Mouse (Mus musculus): ENCODE results near the gene Gtf2h4. TPM values are rescaled to one million over a fixed set of nuclear protein-coding genes. Genes with fewer than 3 reads are reported as not detected.

The Gtf2h4 gene
- total RNA-seq (2012; rRNA removed) (68.1 and 76.3 TPM in 2 replicates), polyA plus RNA-seq (2012; ENCODE audit: insufficient read depth in 1 of 2, insufficient read length in 2 of 2, low read depth in 1 of 2, low replicate concordance in 2 of 2, missing spikeins in 1 of 2) (10 to 100 TPM in 1 of 2 experiments, not detected in 1; 97.6 TPM)

- no peaks in the 10 kb centered on the region for H3K9me3 ChIP-seq (replicated peaks; ENCODE audit: insufficient read depth, low read length)
- TF ChIP-seq ELF1 (IDR thresholded peaks at IDR 0.05; ENCODE audit: low read depth, low read length) (peak; percentile 27; the same call in 1 of the 2 replicates), HCFC1 (IDR thresholded peaks at IDR 0.05; ENCODE audit: low read depth, low read length) (peak; percentile 99), GABPA (IDR thresholded peaks at IDR 0.05; ENCODE audit: low read depth, low read length) (no peak), MAZ (IDR thresholded peaks at IDR 0.05; ENCODE audit: low read depth, low read length) (no peak), CHD2 (IDR thresholded peaks at IDR 0.05; ENCODE audit: low read length) (no peak), TAL1 (IDR thresholded peaks at IDR 0.05; ENCODE audit: low read length) (no peak), MEF2A (IDR thresholded peaks at IDR 0.05; ENCODE audit: extremely low read depth, insufficient replicate concordance, low read depth, low read length, poor library complexity, severe bottlenecking) (no peak), BHLHE40 (IDR thresholded peaks at IDR 0.05; ENCODE audit: borderline replicate concordance, low read depth, low read length) (no peak), EP300 (IDR thresholded peaks at IDR 0.05; ENCODE audit: low read depth in 1 of 2, low read length in 2 of 2) (no peak), USF2 (IDR thresholded peaks at IDR 0.05; ENCODE audit: borderline replicate concordance in 1 of 2, insufficient read depth in 1 of 2, low read depth in 1 of 2, low read length in 2 of 2) (no peak), UBTF (IDR thresholded peaks at IDR 0.05; ENCODE audit: borderline replicate concordance, insufficient read depth, low read depth, low read length) (no peak), CTCF (IDR thresholded peaks at IDR 0.05 in 2 of 3, conservative IDR thresholded peaks at IDR 0.05 in 1 of 3; ENCODE audit: control insufficient read depth in 1 of 3, insufficient read depth in 1 of 3, low read depth in 2 of 3, low read length in 3 of 3, poor library complexity in 1 of 3, severe bottlenecking in 1 of 3) (peak in 1 of 3 experiments; percentile 10; a peak in 1 of 6 replicates), ZMIZ1 (IDR thresholded peaks at IDR 0.05; ENCODE audit: low read depth, low read length) (peak; percentile 61; the same call in 1 of the 2 replicates), CHD1 (IDR thresholded peaks at IDR 0.05; ENCODE audit: low read depth, low read length) (no peak), USF1 (IDR thresholded peaks at IDR 0.05; ENCODE audit: low read depth, low read length) (no peak), E2F4 (IDR thresholded peaks at IDR 0.05; ENCODE audit: borderline replicate concordance, low read depth, low read length) (no peak), ZNF384 (IDR thresholded peaks at IDR 0.05; ENCODE audit: low read depth, low read length) (no peak), MAFK (IDR thresholded peaks at IDR 0.05; ENCODE audit: borderline replicate concordance, low read depth, low read length) (no peak), GATA1 (IDR thresholded peaks at IDR 0.05; ENCODE audit: low read depth, low read length) (peak; percentile 15; the same call in 1 of the 2 replicates), TCF12 (IDR thresholded peaks at IDR 0.05; ENCODE audit: low read depth, low read length) (peak; percentile 34; the same call in 1 of the 2 replicates), MXI1 (IDR thresholded peaks at IDR 0.05; ENCODE audit: low read depth, low read length) (peak; percentile 90), POLR2AphosphoS5 (IDR thresholded peaks at IDR 0.05; ENCODE audit: borderline replicate concordance, low read depth, low read length) (no peak), ZC3H11A (IDR thresholded peaks at IDR 0.05; ENCODE audit: low read depth, low read length) (no peak), TBP (IDR thresholded peaks at IDR 0.05; ENCODE audit: low read depth, low read length) (peak; percentile 86), RCOR1 (IDR thresholded peaks at IDR 0.05; ENCODE audit: low read depth, low read length) (no peak), MAX (IDR thresholded peaks at IDR 0.05; ENCODE audit: low read length) (peak; percentile 45; the same call in 1 of the 2 replicates), POLR2AphosphoS2 (IDR thresholded peaks at IDR 0.05; ENCODE audit: low read length) (peak; percentile 73), MYB (IDR thresholded peaks at IDR 0.05; ENCODE audit: low read depth, low read length) (no peak), SIN3A (IDR thresholded peaks at IDR 0.05; ENCODE audit: low read length) (peak; percentile 88), NELFE (IDR thresholded peaks at IDR 0.05; ENCODE audit: low read depth, low read length) (peak; percentile 82), ETS1 (IDR thresholded peaks at IDR 0.05; ENCODE audit: low read depth, low read length) (no peak), JUND (IDR thresholded peaks at IDR 0.05; ENCODE audit: low read depth, low read length) (no peak; the same call in 1 of the 2 replicates), MYC (IDR thresholded peaks at IDR 0.05; ENCODE audit: low read depth, low read length) (peak; percentile 89), ZKSCAN1 (IDR thresholded peaks at IDR 0.05; ENCODE audit: low read depth, low read length) (no peak), SMC3 (IDR thresholded peaks at IDR 0.05; ENCODE audit: low read depth, low read length) (no peak), RAD21 (IDR thresholded peaks at IDR 0.05; ENCODE audit: low read depth, low read length) (no peak)
Measured at GRCm38 (mm10) chr17:35673416-35674035, at the start of gene Gtf2h4. TSS of gene Gtf2h4 (minus strand) at chr17:35673739.

More at GRCm38 (mm10) chr17:35673416-35674035, at the start of gene Gtf2h4:
- Histone ChIP-seq H3K27ac (ENCODE audit: control insufficient read depth, low read depth, low read length) (no peak within 1 kb of the TSS), H3K36me3 (ENCODE audit: control insufficient read depth in 1 of 2, insufficient read depth in 2 of 2, low read length in 2 of 2) (peaks cover 0 to 2% of the 10 kb centered on the region in 2 experiments; a peak in 1 of 4 replicates), H3K4me3 (ENCODE audit: control insufficient read depth in 1 of 2, insufficient read depth in 1 of 2, low read depth in 2 of 2, low read length in 2 of 2) (peak within 1 kb of the TSS; percentile 72 to 90), H3K4me1 (ENCODE audit: control insufficient read depth in 1 of 2, insufficient read depth in 2 of 2, low read length in 2 of 2) (peaks cover 0 to 8% of the 10 kb centered on the region in 2 experiments; a peak in 2 of 4 replicates), H3K79me2 (ENCODE audit: control insufficient read depth, insufficient read depth, low read length, poor library complexity) (peaks cover 2% of the 10 kb centered on the region; the same call in 1 of the 2 replicates), H3K9ac (ENCODE audit: control insufficient read depth, low read depth, low read length, poor library complexity, severe bottlenecking) (peak within 1 kb of the TSS; percentile 77), H3K27me3 (ENCODE audit: control insufficient read depth in 1 of 2, insufficient read depth in 2 of 2, low read length in 2 of 2) (no peaks in the 10 kb centered on the region)
- DNase-seq (ENCODE audit: low read depth, low spot score) = peak; percentile 98
